In the genomic region with DNA sequence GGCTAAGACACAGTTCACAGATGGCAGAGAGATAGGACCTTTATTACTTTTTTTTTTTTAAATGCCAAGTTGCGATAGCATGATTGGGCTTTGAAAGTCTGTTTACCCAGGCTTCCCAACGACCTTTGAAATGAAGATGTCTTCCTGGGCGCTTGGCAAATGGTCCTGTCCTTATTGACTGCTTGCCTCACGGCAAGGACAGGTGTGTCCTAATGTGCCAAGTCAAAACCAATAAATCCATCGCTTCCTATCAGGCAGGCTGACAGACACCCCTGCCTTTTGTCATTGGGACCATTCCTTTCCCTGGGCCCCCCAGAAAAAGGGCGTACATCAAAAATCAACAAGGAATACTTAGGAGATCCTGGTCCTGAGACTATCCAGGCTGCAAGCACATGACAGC, we compare ENCODE assay signal across 29 mouse cellular contexts. TPM values are rescaled to one million over a fixed set of nuclear protein-coding genes. Genes with fewer than 3 reads are reported as not detected.
DNase-seq lines count a peak whose midpoint lies in the region; ATAC-seq and TF ChIP-seq lines count a peak whose summit lies in the region.
"Had no signal": no experiment of that assay in that cellular context is flagged by ENCODE, and none has a peak within 500 bp of the region (broad histone marks: within the 10 kb centered on the region; RNA-seq: fewer than 3 reads in every experiment).

No protein-coding gene starts in this region.

- TF ChIP-seq POLR2A in heart, adult 2 months (IDR thresholded peaks at IDR 0.05; ENCODE audit: insufficient read depth, low read depth, low read length): no peak
- TF ChIP-seq POLR2A in liver, adult 2 months (IDR thresholded peaks at IDR 0.05; ENCODE audit: extremely low read depth, insufficient read depth, low read length): no peak

- no peak overlapping the region for H3K9ac ChIP-seq in heart, embryonic 13.5 days
- no peak overlapping the region for H3K9ac ChIP-seq in heart, adult 2 months (ENCODE audit: low read depth, low read length)
- no peak overlapping the region for H3K9ac ChIP-seq in hindbrain, embryonic 11.5 days (ENCODE audit: low read depth, low read length)
- no peak overlapping the region for H3K9ac ChIP-seq in hindbrain, embryonic 14.5 days
- no peak overlapping the region for H3K9ac ChIP-seq in liver, adult 2 months (ENCODE audit: low read depth, low read length)
- no peak overlapping the region for H3K9ac ChIP-seq in liver, postnatal 0 days (replicated peaks)
- no peak overlapping the region for H3K9ac ChIP-seq in neural tube, embryonic 13.5 days
- H3K9ac ChIP-seq: embryonic facial prominence, embryonic 12.5 days; embryonic facial prominence, embryonic 15.5 days; forebrain, postnatal 0 days had no signal

- intact Hi-C loops in heart, adult 2 months (cut with DNase I): no loop called here

- peak overlapping the region; percentile 66 for H3K27ac ChIP-seq in heart, embryonic 13.5 days (replicated peaks)
- H3K27ac ChIP-seq in heart, adult 2 months: no peak overlapping the region
- 0 out of 2 replicates have a peak overlapping the region, but pooled peaks have one; percentile 25 for H3K27ac ChIP-seq in hindbrain, embryonic 11.5 days (ENCODE audit: low read depth, low read length)
- no peak overlapping the region for H3K27ac ChIP-seq in hindbrain, embryonic 14.5 days
- peak overlapping the region; percentile 60 for H3K27ac ChIP-seq in liver, adult 2 months (replicated peaks; ENCODE audit: insufficient read depth, low read depth, low read length)
- H3K27ac ChIP-seq in liver, postnatal 0 days (ENCODE audit: low read depth): no peak overlapping the region
- H3K27ac ChIP-seq in neural tube, embryonic 13.5 days (replicated peaks): peak overlapping the region; percentile 84
- H3K27ac ChIP-seq: embryonic facial prominence, embryonic 12.5 days; embryonic facial prominence, embryonic 15.5 days; gastrocnemius, adult 2 months; hindbrain, postnatal 0 days had no signal

- H3K27me3 ChIP-seq in heart, embryonic 13.5 days (replicated peaks): no peaks in the 10 kb centered on the region
- no peaks in the 10 kb centered on the region for H3K27me3 ChIP-seq in heart, adult 2 months (ENCODE audit: control insufficient read depth, insufficient read depth, low read length)
- H3K27me3 ChIP-seq in hindbrain, embryonic 11.5 days (ENCODE audit: control insufficient read depth, insufficient read depth, low read length): no peaks in the 10 kb centered on the region
- H3K27me3 ChIP-seq in hindbrain, embryonic 14.5 days (ENCODE audit: control insufficient read depth, insufficient read depth, low read length): no peaks in the 10 kb centered on the region
- H3K27me3 ChIP-seq in liver, adult 2 months (ENCODE audit: control insufficient read depth, insufficient read depth, low read length): no peaks in the 10 kb centered on the region
- no peaks in the 10 kb centered on the region for H3K27me3 ChIP-seq in liver, postnatal 0 days (ENCODE audit: insufficient read depth, low read length)
- 0 out of 2 replicates have a peak, but pooled peaks cover 3% of the 10 kb centered on the region for H3K27me3 ChIP-seq in neural tube, embryonic 13.5 days
- H3K27me3 ChIP-seq: embryonic facial prominence, embryonic 12.5 days had no signal

- H3K79me2 ChIP-seq in heart, adult 2 months (replicated peaks; ENCODE audit: control insufficient read depth, insufficient read depth, low read length): no peaks in the 10 kb centered on the region; the same call in 1 of the 2 replicates
- no peaks in the 10 kb centered on the region for H3K79me2 ChIP-seq in liver, adult 2 months (ENCODE audit: control insufficient read depth, insufficient read depth, low read length)

- 75% methylated on average over 6 of the region's 6 CpGs for WGBS in heart, embryonic 13.5 days
- WGBS in heart, adult 2 months: 87% methylated on average over 6 of the region's 6 CpGs
- 80% methylated on average over 6 of the region's 6 CpGs for WGBS in hindbrain, embryonic 11.5 days
- 66% methylated on average over 6 of the region's 6 CpGs for WGBS in hindbrain, embryonic 14.5 days
- 32% methylated on average over 6 of the region's 6 CpGs for WGBS in liver, adult 2 months
- 63% methylated on average over 6 of the region's 6 CpGs for WGBS in liver, postnatal 0 days (ENCODE audit: insufficient replicate concordance)
- 51% methylated on average over 6 of the region's 6 CpGs for WGBS in neural tube, embryonic 13.5 days

- H3K4me3 ChIP-seq in heart, embryonic 13.5 days: no peak overlapping the region
- no peak overlapping the region for H3K4me3 ChIP-seq in heart, adult 2 months
- H3K4me3 ChIP-seq in hindbrain, embryonic 11.5 days (ENCODE audit: low read depth, low read length): no peak overlapping the region
- H3K4me3 ChIP-seq in hindbrain, embryonic 14.5 days (replicated peaks; ENCODE audit: low read length): no peak overlapping the region
- H3K4me3 ChIP-seq in liver, adult 2 months (ENCODE audit: insufficient read depth, low read depth, low read length): no peak overlapping the region
- no peak overlapping the region for H3K4me3 ChIP-seq in liver, postnatal 0 days (ENCODE audit: low read depth, low read length)
- H3K4me3 ChIP-seq in neural tube, embryonic 13.5 days: no peak overlapping the region
- H3K4me3 ChIP-seq: embryonic facial prominence, embryonic 12.5 days; embryonic facial prominence, embryonic 15.5 days; gastrocnemius, adult 2 months had no signal

- H3K9me3 ChIP-seq in heart, embryonic 13.5 days: no peaks in the 10 kb centered on the region
- H3K9me3 ChIP-seq in hindbrain, embryonic 11.5 days (ENCODE audit: control insufficient read depth, low read length): no peaks in the 10 kb centered on the region
- no peaks in the 10 kb centered on the region for H3K9me3 ChIP-seq in hindbrain, embryonic 14.5 days (ENCODE audit: control insufficient read depth, low read length)
- no peaks in the 10 kb centered on the region for H3K9me3 ChIP-seq in liver, postnatal 0 days (ENCODE audit: low read length)
- H3K9me3 ChIP-seq in neural tube, embryonic 13.5 days: no peaks in the 10 kb centered on the region
- H3K9me3 ChIP-seq: embryonic facial prominence, embryonic 12.5 days; embryonic facial prominence, embryonic 15.5 days had no signal

- H3K36me3 ChIP-seq in heart, embryonic 13.5 days: peaks cover 29% of the 10 kb centered on the region
- H3K36me3 ChIP-seq in heart, adult 2 months (ENCODE audit: control insufficient read depth, insufficient read depth, low read length): peaks cover 5% of the 10 kb centered on the region; the same call in 1 of the 2 replicates
- H3K36me3 ChIP-seq in hindbrain, embryonic 11.5 days (ENCODE audit: control insufficient read depth, insufficient read depth, low read length): no peaks in the 10 kb centered on the region
- H3K36me3 ChIP-seq in hindbrain, embryonic 14.5 days (replicated peaks; ENCODE audit: control insufficient read depth, insufficient read depth): no peaks in the 10 kb centered on the region
- H3K36me3 ChIP-seq in liver, adult 2 months (ENCODE audit: control insufficient read depth, insufficient read depth, low read length): peaks cover 61% of the 10 kb centered on the region
- no peaks in the 10 kb centered on the region for H3K36me3 ChIP-seq in liver, postnatal 0 days (replicated peaks; ENCODE audit: insufficient read depth, low read length)
- no peaks in the 10 kb centered on the region; the same call in 1 of the 2 replicates for H3K36me3 ChIP-seq in neural tube, embryonic 13.5 days
- H3K36me3 ChIP-seq: embryonic facial prominence, embryonic 12.5 days; embryonic facial prominence, embryonic 15.5 days had no signal

- DNase-seq in heart, adult 2 months: no peak
- no peak for DNase-seq in hindbrain, embryonic 11.5 days (ENCODE audit: low spot score)
- no peak for DNase-seq in hindbrain, embryonic 14.5 days (ENCODE audit: low spot score)
- DNase-seq in liver, adult 2 months (ENCODE audit: extremely low read depth, low read depth, low spot score): peak; percentile 88
- no peak for DNase-seq in liver, postnatal 0 days
- no peak for DNase-seq in neural tube, embryonic 10.5 days (ENCODE audit: extremely low spot score, low spot score)
- DNase-seq: adrenal gland, adult 2 months; adrenal gland, postnatal 14 days; cerebellum, adult 11 months; cerebellum, adult 2 months; cerebellum, adult 9-11 months; cerebellum, postnatal 25 days; forebrain, postnatal 0 days; gastrocnemius, adult 2 months; gastrocnemius, postnatal 14 days; heart, adult 18-20 months; heart, postnatal 4 days had no signal

- TF ChIP-seq EP300 in heart, adult 2 months (IDR thresholded peaks at IDR 0.05; ENCODE audit: insufficient read depth, low read depth, low read length): no peak
- TF ChIP-seq EP300 in liver, postnatal 0 days (IDR thresholded peaks at IDR 0.05; ENCODE audit: low read depth): no peak

- peaks cover 65% of the 10 kb centered on the region for H3K4me1 ChIP-seq in heart, embryonic 13.5 days
- peaks cover 1% of the 10 kb centered on the region; the same call in 1 of the 2 replicates for H3K4me1 ChIP-seq in heart, adult 2 months (ENCODE audit: control insufficient read depth, insufficient read depth, low read length)
- peaks cover 9% of the 10 kb centered on the region for H3K4me1 ChIP-seq in hindbrain, embryonic 11.5 days (replicated peaks; ENCODE audit: control insufficient read depth, insufficient read depth, low read length)
- H3K4me1 ChIP-seq in hindbrain, embryonic 14.5 days (replicated peaks; ENCODE audit: control insufficient read depth, insufficient read depth, low read length): peaks cover 20% of the 10 kb centered on the region
- H3K4me1 ChIP-seq in liver, adult 2 months (ENCODE audit: control insufficient read depth, insufficient read depth, low read length): peaks cover 19% of the 10 kb centered on the region
- no peaks in the 10 kb centered on the region for H3K4me1 ChIP-seq in liver, postnatal 0 days (ENCODE audit: insufficient read depth)
- H3K4me1 ChIP-seq in neural tube, embryonic 13.5 days (replicated peaks): peaks cover 42% of the 10 kb centered on the region
- H3K4me1 ChIP-seq: embryonic facial prominence, embryonic 15.5 days had no signal

- no peak for TF ChIP-seq CTCF in heart, adult 2 months (IDR thresholded peaks at IDR 0.05)
- no peak for TF ChIP-seq CTCF in liver, adult 2 months (IDR thresholded peaks at IDR 0.05; ENCODE audit: low read depth, low read length)
- TF ChIP-seq CTCF in liver, postnatal 0 days (IDR thresholded peaks at IDR 0.05; ENCODE audit: low read depth): no peak

- no peak for ATAC-seq in heart, embryonic 13.5 days (ENCODE audit: extremely low read depth, insufficient number of reproducible peaks, low FRiP score, low TSS enrichment)
- ATAC-seq in hindbrain, embryonic 11.5 days (ENCODE audit: low FRiP score): no peak
- no peak for ATAC-seq in hindbrain, embryonic 14.5 days (ENCODE audit: low FRiP score)
- ATAC-seq in liver, postnatal 0 days: no peak
- ATAC-seq in neural tube, embryonic 13.5 days (ENCODE audit: low read depth): no peak
- ATAC-seq: CD4-positive, CD25-positive, alpha-beta regulatory T cell, adult 4 months; forebrain, embryonic 14.5 days; forebrain, postnatal 0 days; hindbrain, postnatal 0 days; inflammation-experienced regulatory T-cells, adult 6 months; intestine, embryonic 16.5 days had no signal

- no peak overlapping the region for H3K4me2 ChIP-seq in heart, embryonic 13.5 days
- H3K4me2 ChIP-seq in hindbrain, embryonic 11.5 days (replicated peaks; ENCODE audit: low read depth, low read length): no peak overlapping the region
- H3K4me2 ChIP-seq in hindbrain, embryonic 14.5 days (replicated peaks): no peak overlapping the region
- no peak overlapping the region for H3K4me2 ChIP-seq in liver, postnatal 0 days (ENCODE audit: low read depth, low read length)
- H3K4me2 ChIP-seq in neural tube, embryonic 13.5 days: no peak overlapping the region
- H3K4me2 ChIP-seq: embryonic facial prominence, embryonic 12.5 days; embryonic facial prominence, embryonic 15.5 days; heart, embryonic 11.5 days had no signal

RNA-seq across cellular contexts. Expression of a gene that starts 22.7 kb away (rescaled TPM):
- polyA plus RNA-seq in heart, embryonic 13.5 days (2015; fragmentation: Nextera tagmentation; extraction: Ambion mirVana): 16.0 and 17.5 TPM in 2 replicates
- 10 to 100 TPM; 46.2 to 57.3 TPM for total RNA-seq in heart, adult 2 months (2021)
- polyA plus RNA-seq in heart, adult 2 months (2012; rRNA removed): 12.1 and 21.7 TPM in 2 replicates
- polyA plus RNA-seq in hindbrain, embryonic 11.5 days (2014; fragmentation: Nextera tagmentation; extraction: Ambion mirVana): 8.5 and 9.0 TPM in 2 replicates
- polyA plus RNA-seq in hindbrain, embryonic 14.5 days (2014; fragmentation: Nextera tagmentation; extraction: Ambion mirVana): 9.6 and 9.7 TPM in 2 replicates
- total RNA-seq in liver, adult 2 months (2014; rRNA removed): 20.1 and 27.1 TPM in 2 replicates
- 22.2 and 23.0 TPM in 2 replicates for polyA plus RNA-seq in liver, adult 2 months (2012; rRNA removed)
- 10.0 and 11.8 TPM in 2 replicates for polyA plus RNA-seq in liver, postnatal 0 days (2015; fragmentation: Nextera tagmentation; extraction: Ambion mirVana)
- polyA plus RNA-seq in neural tube, embryonic 13.5 days (2015; fragmentation: Nextera tagmentation; extraction: Ambion mirVana): 12.4 and 15.0 TPM in 2 replicates
- total RNA-seq: common myeloid progenitor, adult 5-6 weeks; MEL had no signal

Comparison
In these comparisons a context has a peak if more than half of its experiments do, and no peak if none do; other contexts are left out.
1. H3K27ac ChIP-seq: peak in heart, embryonic 13.5 days (single experiment), hindbrain, embryonic 11.5 days (single experiment), liver, adult 2 months (single experiment) and neural tube, embryonic 13.5 days (single experiment); none in heart, adult 2 months (single experiment), hindbrain, embryonic 14.5 days (single experiment) and liver, postnatal 0 days (single experiment).